Mouse (Mus musculus): ENCODE results near the gene Gucy2d.

GRCm38 (mm10) chr7:98423546-98423945 lies 16.7 kb upstream of the Gucy2d start:
- TF ChIP-seq CTCF (IDR thresholded peaks at IDR 0.05; ENCODE audit: control insufficient read depth, insufficient read depth, insufficient replicate concordance, low read depth, low read length): no peak
- no peak for TF ChIP-seq POLR2A (IDR thresholded peaks at IDR 0.05; ENCODE audit: control insufficient read depth, low read depth, low read length)
